Mouse (Mus musculus): ENCODE measurements around the gene Pla2g2e.

DNA sequence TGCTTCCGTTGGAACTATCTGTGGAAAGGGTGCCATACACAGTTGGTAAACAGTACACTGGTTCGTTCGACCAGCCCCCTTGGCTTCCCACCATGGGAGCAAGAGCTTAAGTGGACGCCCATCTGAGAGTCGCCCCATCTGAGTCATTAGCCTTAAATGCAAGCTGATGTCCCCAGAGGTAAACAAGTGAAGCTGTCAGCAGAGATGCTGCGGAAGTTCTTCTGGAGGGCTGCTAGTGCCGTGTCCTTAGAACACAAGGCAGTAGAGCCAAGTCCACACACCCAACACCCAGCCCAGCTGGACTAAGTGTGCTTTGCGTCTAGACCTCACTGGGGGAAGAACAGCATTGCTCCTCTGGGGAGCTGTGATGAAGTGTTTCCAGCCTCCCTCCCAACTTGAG, 11.9 kb downstream of the Pla2g2e start:
- TF ChIP-seq POLR2A (IDR thresholded peaks at IDR 0.05; ENCODE audit: insufficient read depth, low read length) (no peak), CTCF (IDR thresholded peaks at IDR 0.05; ENCODE audit: low read depth, low read length) (no peak)
